Mouse (Mus musculus) yolk sac, embryonic 10.5 days (tissue): Measurements from ENCODE around the gene Tspan1.

Experiments used
- DNase-seq: peaks from one replicate; pipeline ENCODE4 v3.0.0-alpha.2; 2017; ENCODE audit warnings: low spot score

The Tspan1 gene

GRCm38 (mm10) chr4:116167404-116167803, at the start of gene Tspan1:
TSS of gene Tspan1 (minus strand) at chr4:116167601.
- no peak for DNase-seq

DNA sequence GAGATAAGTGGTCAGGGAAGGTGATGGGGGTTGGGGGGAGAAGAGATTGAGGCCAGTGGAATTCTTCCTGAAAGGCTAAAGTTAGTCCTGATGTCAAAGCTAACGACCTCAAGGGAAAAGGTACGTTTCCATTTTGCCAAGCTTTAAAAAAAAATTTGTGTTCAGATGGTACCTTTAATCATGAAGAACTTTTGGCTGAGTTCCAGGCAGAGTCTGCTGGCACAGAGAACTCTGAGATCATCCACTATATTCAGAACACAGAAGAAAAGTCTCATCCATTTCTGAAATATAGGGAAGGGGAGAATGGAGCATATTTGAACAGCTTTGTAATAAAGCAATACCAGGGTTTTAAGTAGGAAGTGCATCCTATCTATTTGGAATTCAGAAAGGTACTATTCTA, 49.6 kb upstream of the Tspan1 start:
- DNase-seq, result no peak

- DNase-seq, result no peak
These were observed 48.6 kb upstream of the Tspan1 start for GRCm38 (mm10) chr4:116215895-116216605.

DNA sequence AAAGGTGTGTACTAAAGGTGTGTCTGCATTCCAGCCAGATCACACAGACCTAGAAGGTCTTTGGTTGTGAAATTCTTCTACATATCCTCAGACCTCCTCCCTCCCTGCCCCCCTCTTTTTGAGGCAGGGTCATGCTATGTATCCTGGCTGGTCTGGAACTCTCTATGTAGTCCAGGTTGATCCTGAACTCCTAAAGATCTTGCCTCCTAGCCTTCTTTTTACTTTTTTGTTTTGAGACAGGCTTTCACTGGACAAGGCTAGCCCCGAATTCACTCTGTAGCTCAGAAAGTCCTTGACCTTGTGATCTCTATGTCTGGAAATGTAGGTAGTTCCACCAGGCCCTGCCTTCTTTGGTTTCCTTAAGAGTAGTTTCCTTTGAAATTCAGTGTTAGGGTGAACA, 41.5 kb upstream of the Tspan1 start:
- no peak for DNase-seq

DNA sequence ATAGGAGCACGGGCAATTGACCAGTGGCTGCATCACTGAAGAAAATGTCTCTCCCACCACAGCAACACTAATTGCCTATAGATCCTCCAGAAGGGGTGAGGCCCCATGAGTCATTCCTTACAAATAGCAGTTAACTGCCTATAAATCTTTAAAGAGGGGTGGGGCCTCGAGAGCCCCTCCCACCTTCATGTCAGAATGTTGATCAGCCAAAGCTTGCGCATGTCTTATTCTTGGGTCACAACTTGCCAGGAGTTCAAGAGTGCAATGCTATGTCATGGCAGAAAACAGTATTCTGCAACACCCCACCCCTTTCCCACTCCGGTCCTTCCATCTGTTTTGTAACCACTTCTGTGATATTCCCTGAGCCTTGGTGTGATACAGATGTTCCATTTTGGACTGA, 39.1 kb upstream of the Tspan1 start:
- DNase-seq, result no peak

- DNase-seq, result no peak
These were observed 37.0 kb upstream of the Tspan1 start for GRCm38 (mm10) chr4:116204422-116204821.

DNA sequence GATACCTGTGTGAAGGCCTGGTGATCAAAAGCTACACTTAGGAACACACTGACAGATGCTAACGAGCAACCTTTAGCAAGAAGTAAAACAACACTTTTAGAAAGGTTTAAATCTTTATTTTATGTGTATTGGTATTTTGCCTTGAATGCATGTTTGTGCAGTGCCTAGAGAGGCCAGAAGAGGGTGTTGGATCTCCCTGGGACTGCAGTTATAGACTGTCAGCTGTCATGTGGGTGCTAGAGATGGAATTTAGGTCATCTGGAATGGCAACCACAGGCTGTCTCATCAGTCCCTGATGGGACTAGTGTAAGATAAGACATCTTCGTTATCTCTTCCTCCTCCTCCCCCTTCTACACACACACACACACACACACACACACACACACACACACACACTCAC, 31.0 kb upstream of the Tspan1 start:
- DNase-seq, result no peak

- no peak for DNase-seq
These were observed 26.4 kb upstream of the Tspan1 start for GRCm38 (mm10) chr4:116193583-116194383.

- DNase-seq, result no peak
These were observed 25.0 kb upstream of the Tspan1 start for GRCm38 (mm10) chr4:116192286-116192835.

- no peak for DNase-seq
These were observed 17.7 kb upstream of the Tspan1 start for GRCm38 (mm10) chr4:116185083-116185482.

DNA sequence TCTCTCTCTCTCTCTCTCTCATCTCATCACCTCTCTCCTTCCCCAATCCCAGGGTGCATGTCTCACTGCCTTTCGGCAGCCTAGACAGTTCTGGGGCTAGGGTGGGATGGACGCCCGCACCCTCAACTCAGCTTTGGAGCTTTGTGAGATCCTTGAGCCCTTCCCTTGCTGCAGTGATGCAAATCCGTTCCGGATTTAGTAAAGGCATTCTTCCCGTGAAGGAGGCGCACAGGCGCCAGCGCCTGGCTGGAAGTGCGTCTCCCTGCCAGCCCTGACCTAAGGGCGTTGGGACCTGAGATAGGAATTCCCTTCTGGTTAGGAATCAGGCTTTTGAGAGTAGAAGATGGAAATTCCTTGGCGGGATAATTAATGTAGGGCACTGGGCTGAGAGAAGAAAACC, 15.3 kb upstream of the Tspan1 start:
- no peak for DNase-seq

GRCm38 (mm10) chr4:116182079-116182478, 14.7 kb upstream of the Tspan1 start:
- DNase-seq, result no peak

GRCm38 (mm10) chr4:116177140-116177539, 9.7 kb upstream of the Tspan1 start:
- DNase-seq, result peak; percentile 27

DNA sequence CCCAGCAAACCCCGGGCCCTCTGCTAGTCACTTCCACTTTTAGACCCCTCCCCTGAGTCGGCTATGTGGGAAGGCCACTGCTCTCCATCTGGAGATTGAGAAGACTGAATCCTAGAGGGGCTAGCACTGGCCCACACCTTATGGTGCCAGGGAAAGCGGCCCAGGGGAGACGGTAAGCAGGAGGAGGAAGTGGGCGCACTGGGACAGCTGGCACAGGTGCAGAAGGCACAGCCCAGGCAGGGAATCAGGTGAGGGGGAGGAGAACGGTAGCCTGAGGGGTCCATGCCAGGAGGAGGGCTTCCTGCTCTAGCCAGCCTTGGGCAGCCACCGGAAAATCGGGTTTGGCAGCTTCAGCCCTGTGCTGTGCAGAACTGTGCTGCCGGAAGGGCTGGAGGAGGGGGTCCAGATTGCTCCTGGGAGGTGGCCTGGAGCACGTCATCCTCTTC, 9.2 kb upstream of the Tspan1 start:
- DNase-seq, result no peak

DNA sequence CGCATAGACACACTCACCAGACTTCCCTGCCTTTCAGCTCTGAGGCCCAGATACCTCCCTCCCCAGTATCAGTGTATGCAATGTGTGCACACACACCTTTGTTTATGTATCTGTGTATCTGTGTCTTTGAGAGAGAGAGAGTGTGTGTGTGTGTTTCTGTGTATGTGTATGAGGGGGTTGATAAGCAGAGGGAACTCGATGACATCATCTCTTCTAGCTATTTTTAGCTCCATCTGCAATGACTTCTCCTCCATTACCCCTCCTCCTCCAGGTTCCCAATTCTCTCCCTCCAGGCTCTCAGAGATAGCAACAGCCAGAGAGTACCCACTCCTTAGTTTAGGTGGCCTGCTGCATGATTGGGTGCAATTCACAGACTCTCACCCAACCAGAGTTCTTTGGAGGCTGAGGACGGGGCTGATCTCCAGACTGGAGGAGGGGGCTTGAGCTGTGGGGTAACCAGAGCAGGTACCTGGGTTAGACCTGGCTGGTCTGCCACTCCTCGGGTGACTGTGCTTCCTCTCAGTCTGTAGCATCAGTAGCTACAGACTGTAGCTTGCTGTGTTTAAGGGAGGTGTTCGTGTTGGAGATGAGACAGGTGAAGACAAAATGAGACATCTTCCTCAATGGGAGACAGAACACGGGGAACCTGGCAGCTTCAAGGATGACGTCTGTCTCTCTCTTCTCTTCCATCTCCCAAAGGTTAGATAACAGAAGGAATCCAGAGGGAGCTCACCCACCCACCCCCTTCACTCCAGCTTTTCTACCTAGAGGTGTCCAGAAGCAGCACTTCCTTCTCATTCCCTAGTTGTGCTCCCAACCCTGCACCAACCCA, 8.5 kb upstream of the Tspan1 start:
- no peak for DNase-seq

DNA sequence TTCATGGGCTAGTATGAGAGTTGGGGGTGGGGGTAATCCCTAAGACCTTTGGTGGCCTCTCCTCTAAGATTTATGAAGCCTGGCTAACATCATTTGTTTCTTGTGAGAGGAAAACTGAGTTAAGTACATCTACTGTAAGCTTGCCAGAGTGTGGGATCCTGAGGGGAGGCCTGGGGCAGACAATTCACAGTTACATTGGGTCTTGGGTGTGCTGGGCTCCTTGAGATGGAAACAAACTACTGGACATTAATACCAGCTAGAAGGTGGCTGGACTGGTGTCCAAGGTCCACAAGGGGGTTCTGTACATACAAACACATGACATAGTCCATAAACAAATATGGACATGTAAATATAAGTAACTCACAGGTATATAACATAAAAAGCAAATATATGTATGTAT, 7.7 kb upstream of the Tspan1 start:
- no peak for DNase-seq

- DNase-seq, result no peak
These were observed 7.2 kb upstream of the Tspan1 start for GRCm38 (mm10) chr4:116174466-116175116.

- DNase-seq, result no peak
These were observed 6.4 kb upstream of the Tspan1 start for GRCm38 (mm10) chr4:116173752-116174151.

- no peak for DNase-seq
These were observed 5.7 kb upstream of the Tspan1 start, which contains the start of the genes 1700042G07Rik and Gm49337 for GRCm38 (mm10) chr4:116173072-116173471. TSS of gene 1700042G07Rik (plus strand) at chr4:116173372. TSS of gene Gm49337 (plus strand) at chr4:116173384.

- DNase-seq, result no peak
These were observed 1.9 kb upstream of the Tspan1 start for GRCm38 (mm10) chr4:116169353-116169672.

DNA sequence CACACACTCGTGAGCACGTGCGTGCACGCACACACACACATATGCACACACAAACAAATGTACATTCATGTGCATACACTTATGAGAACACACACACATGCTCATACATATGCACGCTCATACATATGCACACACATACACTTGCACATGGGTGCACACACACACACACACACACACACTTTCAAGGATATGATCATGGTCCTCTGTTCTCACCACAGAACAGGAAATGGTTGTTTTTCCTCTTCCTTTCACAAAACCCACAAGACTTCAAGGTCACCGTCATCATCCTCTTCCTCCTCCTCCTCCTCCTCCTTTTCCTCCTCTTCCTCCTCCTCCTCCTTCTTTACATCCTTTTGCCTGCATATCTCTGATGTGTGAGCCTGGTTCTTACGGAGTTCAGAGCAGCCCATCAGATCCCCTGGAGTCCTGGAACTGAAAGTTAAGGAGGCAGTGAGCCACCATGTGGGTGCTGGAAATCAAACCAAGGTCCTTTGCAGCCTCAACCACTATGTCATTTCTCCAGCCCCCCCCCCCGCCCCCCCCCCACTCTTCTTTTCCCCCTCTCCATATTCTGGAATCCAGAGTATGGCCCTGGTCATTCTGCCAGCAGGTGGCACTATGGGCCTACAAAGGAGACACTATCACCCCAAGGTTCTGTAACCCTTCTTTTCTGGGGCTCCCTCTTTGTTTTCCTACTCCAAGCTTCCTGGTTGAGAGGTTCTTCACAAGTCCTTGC, 1.4 kb upstream of the Tspan1 start:
- DNase-seq, result no peak
